Comparison of ENCODE assay signal across 9 mouse cellular contexts in the genomic region with DNA sequence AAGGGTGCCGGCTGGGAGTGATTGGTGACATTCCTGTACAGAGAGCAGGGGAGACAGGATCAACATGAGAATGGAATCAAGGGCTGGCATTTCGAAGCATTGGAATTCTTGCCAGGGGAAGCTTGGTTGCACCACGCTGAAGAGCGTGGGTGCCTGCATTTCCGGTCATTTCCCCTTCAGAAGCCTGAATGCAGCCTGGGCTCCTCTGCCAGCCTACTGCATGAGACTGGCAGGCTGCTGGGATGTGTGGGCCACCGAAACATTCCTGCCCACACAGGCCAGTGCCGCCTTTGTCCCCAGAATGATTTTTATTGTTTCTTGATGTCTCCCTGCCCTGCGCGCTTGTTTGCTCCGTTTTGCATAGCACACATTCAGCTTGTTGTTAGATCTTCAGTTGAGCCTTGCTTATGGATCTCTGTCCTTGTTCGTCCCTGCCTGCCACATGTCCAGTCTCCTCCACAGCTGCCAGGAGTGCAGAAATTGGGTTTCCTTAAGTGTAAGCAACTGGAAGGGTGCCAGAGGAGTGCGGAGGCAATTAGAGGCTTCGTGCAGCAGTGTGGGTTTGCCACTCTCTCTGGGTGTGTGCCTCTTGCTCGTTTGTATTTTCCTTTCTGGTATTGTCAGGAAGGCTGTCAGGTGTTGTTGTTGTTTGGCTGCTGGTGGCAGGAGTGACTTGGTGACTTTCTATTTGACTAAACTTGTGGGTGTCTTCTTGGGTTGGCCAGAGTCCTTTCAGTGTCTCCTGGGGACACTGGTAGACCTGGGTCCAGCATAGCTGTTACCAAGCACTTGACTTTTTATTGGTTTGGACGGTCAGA.
DNase-seq lines count a peak whose midpoint lies in the region; ATAC-seq lines count a peak whose summit lies in the region.
"Had no signal": no experiment of that assay in that cellular context is flagged by ENCODE, and none has a peak within 500 bp of the region (broad histone marks: within the 10 kb centered on the region; RNA-seq: fewer than 3 reads in every experiment).

No protein-coding gene starts in this region.

- H3K27ac ChIP-seq in limb, embryonic 10.5 days = peak overlapping the region; percentile 26; the same call in 1 of the 2 replicates
- H3K27ac ChIP-seq: liver, embryonic 15.5 days had no signal

- DNase-seq in frontal cortex, postnatal 36 days (ENCODE audit: low spot score in 2 of 2) = peak; percentile 26 to 45
- DNase-seq in frontal cortex, postnatal 14 days (ENCODE audit: low spot score in 2 of 2) = no peak
- peak; percentile 20 for DNase-seq in ovary, postnatal 14 days (ENCODE audit: low spot score)
- DNase-seq in ovary, postnatal 10 days (ENCODE audit: low spot score) = no peak
- no peak for DNase-seq in limb, embryonic 10.5 days (ENCODE audit: low spot score)
- no peak for DNase-seq in embryo, embryonic 10 days (ENCODE audit: low spot score)

- H3K36me3 ChIP-seq in limb, embryonic 10.5 days = no peaks in the 10 kb centered on the region
- H3K36me3 ChIP-seq: liver, embryonic 15.5 days had no signal

- H3K4me1 ChIP-seq in limb, embryonic 10.5 days = peaks cover 8% of the 10 kb centered on the region; the same call in 1 of the 2 replicates

- ATAC-seq in granulocyte monocyte progenitor cell, adult 5-6 weeks (replicated peaks; ENCODE audit: poor library complexity, severe bottlenecking) = peak; percentile 31; the same call in 1 of the 2 replicates
- ATAC-seq in monocyte, adult 5-6 weeks (replicated peaks; ENCODE audit: insufficient number of reproducible peaks, low FRiP score, low TSS enrichment, poor library complexity, severe bottlenecking) = no peak

- no peaks in the 10 kb centered on the region for H3K27me3 ChIP-seq in limb, embryonic 10.5 days (ENCODE audit: low read depth, poor library complexity, severe bottlenecking)
- H3K27me3 ChIP-seq: liver, embryonic 15.5 days had no signal

- H3K4me3 ChIP-seq in limb, embryonic 10.5 days = no peak overlapping the region
- H3K4me3 ChIP-seq: liver, embryonic 15.5 days had no signal

- WGBS in limb, embryonic 10.5 days = 80% methylated on average over 15 of the region's 15 CpGs

- H3K9me3 ChIP-seq in limb, embryonic 10.5 days (replicated peaks) = no peaks in the 10 kb centered on the region
- H3K9me3 ChIP-seq: liver, embryonic 15.5 days had no signal

Comparison
In these comparisons a context has a peak if more than half of its experiments do, and no peak if none do; other contexts are left out.
1. DNase-seq: peak in frontal cortex, postnatal 36 days (2 of 2) and ovary, postnatal 14 days (single experiment); none in frontal cortex, postnatal 14 days (0 of 2), ovary, postnatal 10 days (single experiment), limb, embryonic 10.5 days (single experiment) and embryo, embryonic 10 days (single experiment).